Mouse (Mus musculus): Measurements from ENCODE around the gene Zfp867.

The Zfp867 gene

DNA sequence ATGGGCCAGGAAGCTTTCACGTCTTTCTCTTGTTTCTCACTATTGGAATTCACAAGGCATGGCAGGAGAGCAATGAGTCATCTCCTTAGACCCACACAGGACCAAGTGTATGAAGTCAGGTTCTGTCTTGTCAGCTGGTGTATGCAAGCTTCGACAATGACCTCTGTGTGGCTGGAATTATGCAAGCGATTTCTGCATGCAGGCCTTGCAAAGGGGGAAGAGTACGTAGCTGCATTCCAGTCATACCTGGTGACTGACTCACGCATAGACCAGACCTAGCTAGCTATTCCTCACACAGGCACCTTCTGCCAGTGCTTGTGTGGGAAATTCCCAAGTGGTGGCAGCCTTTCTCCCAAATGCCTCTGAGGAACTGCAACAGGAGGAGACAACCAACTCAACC is 13.3 kb downstream of the Zfp867 start:
- DNase-seq (ENCODE audit: low spot score), result peak; percentile 27

DNA sequence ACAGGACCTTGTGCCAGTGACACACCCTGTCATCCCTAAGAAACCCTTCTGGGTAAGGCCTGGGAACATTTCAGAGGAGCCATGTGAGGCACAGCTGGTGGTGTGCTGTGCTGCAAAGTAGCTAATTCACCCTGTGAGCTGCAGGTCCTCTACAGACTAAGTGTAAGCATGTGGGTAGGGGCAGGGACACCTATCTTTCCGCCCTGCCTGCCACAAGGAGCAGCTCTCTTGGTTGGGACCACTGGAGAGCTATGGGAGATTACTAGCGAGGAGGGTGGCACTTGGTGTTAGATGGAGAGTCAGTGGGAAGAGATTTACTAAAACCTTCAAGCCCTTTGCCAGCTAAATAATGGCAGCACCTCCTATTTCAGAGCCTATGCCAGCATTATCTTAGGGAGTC is 15.4 kb downstream of the Zfp867 start:
- DNase-seq (ENCODE audit: low spot score), result no peak

DNA sequence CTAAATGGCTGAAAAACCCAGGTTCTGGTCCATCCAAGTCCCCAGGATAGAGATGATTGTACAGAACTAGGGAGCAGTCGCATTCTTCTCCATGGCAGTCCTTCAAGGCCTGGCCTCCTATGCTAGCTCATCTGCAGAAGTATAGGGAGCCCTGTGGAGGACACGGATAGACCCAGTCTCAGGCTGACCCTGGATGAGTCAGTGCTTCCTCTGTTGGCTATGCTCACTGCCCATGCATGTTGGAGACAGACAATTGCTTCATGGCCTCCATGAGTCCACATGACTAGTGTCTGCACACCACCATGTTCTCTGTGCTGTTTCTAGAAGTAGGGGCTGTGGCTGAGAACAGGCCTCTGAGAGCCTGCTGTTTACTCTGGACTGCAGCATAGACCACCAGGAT is 15.9 kb downstream of the Zfp867 start:
- no peak for DNase-seq (ENCODE audit: low spot score)

DNA sequence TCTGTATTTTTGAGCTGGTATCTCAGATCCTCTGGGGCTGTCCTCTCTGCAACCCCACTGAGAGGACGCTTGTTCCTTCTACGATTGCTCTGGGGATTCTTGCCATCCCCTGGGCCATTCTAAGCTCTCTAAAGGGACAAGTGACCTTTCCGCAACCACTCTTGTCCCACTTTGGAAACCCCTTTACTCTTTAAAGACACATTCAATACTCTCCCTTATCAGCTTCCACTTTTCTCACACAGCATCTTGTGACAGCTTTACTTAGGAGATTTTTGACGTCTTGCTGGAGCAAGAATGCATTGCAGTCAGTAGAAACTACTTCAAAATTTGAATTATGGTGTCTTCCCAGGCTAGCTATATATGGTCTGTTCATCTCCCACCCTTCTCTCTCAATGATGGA is 21.2 kb downstream of the Zfp867 start, which contains the start of gene Snap47:
Snap47 (minus strand) TSS at position 101 of the 400 bp plus-strand sequence.
- DNase-seq (ENCODE audit: low spot score), result no peak

DNA sequence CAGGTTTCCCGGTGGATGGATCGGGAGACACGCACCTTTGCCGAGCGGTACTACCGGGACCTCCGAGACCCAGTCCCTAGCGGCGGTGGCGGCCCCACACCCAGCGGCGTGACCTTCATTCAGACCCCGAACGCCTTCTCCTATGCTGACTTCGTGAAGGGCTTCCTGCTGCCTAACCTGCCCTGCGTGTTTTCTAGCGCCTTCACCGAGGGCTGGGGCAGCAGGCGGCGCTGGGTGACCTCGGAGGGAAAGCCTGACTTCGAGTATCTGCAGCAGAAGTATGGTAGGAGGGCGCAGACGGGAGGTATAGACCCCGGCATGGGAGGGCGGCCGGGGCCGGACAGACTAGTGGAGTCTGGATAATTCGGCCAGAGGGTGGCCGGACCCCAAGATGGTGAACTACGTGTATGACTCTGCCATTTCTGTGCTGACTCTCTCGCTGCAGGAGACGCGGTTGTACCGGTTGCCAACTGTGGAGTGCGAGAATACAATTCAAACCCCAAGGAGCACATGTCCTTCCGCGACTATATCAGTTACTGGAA is 22.0 kb downstream of the Zfp867 start:
- no peak for DNase-seq (ENCODE audit: low spot score)

DNA sequence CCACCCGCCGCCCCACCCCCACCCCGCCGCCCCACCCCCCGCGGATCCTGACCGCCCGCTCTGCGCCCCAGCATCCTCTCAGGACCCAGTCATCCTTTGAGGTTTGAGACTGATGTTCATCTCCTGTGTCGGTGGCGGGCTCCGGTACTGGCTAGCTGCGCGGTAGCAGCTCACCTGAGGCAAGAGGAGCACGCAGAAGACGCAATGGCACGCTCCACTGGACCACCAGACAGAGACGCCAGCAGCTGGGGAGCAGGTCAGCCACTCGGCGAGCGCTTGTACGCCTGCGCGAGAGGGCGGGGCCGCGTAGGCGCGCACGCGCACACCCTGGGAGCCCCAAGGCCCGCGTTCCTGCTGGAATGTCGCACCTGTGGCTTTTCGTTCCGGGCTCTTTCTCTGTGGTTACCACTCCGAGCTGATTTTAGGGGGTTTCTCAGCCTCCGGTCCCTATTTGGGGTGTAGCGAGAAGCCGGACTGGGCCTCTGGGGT is 22.5 kb downstream of the Zfp867 start, which contains the start of gene Jmjd4:
Jmjd4 (plus strand) TSS at position 305 of the 489 bp plus-strand sequence.
- peak; percentile 92 for DNase-seq (ENCODE audit: low spot score)

DNA sequence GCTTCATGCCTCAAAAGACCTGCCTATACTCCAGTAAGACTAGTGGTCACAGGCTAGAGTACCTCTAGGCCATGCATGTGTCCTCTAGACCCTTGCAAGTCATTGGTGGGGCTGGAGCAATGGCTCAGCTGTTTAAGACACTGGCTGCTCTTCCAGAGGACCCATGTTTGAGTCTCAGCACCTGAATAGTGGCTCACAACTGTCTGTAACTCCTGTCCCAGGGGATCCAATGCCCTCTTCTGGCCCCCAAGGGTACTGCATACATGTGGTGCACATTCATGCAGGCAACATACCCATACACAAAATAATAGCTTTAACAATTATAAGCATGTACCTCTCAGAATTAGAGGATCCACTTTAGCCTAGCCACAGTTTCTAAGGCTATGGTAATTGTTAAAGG is 29.2 kb downstream of the Zfp867 start:
- DNase-seq (ENCODE audit: low spot score), result no peak

DNA sequence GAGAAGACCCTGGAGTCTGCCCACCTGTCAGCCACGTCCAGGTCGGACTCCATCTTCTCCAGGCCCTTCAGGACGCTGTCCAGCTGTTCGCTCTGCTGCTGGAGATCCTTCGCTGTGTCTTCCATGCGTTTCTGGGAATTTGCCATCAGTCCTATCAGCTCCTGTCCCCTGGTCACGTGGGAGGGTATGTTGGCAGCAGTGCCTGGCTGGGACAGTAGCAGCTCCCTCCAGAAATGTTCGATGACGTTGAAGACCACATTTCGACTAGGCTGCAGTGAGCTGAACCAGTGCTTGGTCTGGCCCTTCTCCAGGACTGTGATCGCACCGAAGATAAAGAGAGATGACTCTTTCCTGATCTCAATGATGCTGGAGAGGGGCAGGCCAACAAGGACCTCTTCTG is 34.3 kb downstream of the Zfp867 start:
- no peak for DNase-seq (ENCODE audit: low spot score)

DNA sequence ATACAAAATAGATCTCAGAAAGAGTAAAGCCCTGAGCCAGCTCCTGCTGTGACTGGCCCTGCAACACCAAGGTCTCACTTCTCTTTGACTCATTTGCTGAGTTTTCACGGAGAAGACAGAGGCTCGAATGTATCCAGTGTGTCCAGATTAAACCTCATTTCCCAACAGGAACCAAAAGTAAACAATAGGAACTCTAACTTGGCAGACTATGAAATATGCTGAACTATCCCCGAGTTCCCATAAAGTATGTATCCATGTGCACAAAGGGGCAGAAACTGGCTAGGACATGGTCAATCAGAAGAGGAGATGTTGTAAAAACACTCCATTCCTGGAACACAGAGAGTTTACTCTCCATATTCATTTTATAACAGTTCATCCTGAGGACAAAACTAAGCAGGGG is 40.0 kb downstream of the Zfp867 start:
- DNase-seq (ENCODE audit: low spot score), result no peak

DNA sequence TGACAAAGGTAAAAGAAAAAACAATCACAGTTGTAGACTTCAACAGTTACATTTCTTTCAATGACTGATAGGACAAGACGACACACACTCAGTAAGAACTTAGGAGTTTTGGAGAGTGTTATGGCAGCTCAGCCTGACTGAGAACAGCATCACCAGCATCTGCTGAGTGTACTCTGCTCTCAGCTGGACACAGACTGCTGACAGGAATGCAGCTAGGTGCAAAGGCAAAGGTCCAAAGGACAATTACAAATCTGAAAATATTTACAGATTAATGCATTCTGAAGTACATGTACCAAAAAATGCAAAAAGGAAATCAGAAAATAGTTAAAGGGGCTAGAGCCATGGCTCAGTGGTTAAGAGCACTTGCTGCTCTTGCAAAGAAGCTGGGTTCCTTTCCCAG is 42.3 kb downstream of the Zfp867 start:
- DNase-seq (ENCODE audit: low spot score), result no peak

DNA sequence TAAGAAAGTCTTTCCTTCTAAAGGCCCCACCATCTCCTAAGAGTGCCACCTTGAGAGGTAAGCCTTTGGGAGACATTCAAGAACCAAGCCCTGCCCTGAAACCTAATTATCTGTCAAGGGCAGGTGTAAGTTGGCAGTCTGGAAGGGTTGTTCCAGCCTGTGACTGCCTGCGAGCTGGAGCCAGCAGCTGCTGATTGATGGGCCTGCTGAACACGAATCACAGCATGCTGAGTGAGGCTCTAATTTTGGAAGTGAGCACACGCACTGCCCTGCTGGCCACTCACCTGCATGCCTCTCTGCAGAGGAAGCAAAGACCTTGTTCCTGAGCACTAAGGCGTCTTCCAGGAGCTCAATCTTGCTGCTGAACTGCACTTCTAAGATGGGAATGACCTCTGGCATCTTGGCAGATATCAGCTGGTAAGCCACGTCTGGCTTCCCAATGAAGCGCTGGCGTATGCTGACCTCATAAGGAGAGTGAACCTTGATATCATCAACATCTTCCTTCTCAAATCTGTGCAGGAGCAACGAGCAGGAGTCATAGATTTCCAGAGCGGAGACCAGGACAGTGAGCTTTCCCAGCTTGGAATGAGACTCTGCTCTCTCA is 44.1 kb downstream of the Zfp867 start:
- DNase-seq (ENCODE audit: low spot score), result no peak

DNA sequence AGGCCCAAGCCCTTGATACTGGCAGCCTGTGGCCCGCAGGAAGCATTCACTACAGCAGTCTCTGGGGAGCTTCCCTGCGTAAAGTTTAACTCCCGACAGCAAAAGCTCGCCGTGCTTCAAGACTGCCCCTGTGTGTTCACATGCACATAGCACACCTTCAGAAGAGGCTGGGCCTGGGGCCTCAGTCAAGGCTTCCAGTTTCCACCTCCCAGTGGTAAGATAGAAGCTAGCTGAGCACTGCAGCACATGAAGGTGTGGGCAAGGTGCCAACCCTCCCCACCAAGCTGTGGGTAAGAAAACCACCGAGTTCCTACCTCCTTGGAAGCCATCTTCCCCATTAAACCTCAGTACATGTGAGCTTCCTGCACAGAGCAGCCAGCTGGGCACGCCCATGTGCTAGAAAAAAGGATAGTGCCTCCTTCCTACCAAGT is 46.6 kb downstream of the Zfp867 start:
- DNase-seq (ENCODE audit: low spot score), result peak; percentile 31

DNA sequence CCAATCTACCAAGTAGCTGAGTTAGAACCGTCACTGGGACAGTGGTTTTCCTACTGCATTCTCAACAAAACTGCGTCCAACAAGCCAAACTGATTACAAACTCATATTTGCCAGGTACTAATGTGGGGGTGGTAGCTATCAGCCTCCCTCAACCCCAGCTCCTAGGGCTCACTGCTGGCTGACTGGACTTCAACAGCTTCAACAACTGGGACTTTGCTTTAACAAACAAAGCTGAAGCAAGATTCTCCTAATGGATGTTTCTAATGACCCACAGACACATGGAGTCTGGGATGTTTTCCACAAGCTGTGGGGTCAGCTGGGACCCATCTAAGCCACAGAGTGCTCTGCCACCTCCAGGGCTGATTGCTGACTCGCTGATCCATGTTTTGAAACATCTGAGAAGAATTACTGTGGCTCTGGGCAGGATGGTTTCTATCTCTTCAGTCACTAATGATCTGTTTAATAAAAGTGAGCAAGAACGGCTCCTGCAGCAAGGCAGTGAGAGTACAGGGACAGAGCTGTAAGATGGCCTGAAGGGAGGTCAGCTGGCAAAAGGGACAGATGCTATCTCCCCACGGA is 49.2 kb downstream of the Zfp867 start:
- no peak for DNase-seq (ENCODE audit: low spot score)

DNA sequence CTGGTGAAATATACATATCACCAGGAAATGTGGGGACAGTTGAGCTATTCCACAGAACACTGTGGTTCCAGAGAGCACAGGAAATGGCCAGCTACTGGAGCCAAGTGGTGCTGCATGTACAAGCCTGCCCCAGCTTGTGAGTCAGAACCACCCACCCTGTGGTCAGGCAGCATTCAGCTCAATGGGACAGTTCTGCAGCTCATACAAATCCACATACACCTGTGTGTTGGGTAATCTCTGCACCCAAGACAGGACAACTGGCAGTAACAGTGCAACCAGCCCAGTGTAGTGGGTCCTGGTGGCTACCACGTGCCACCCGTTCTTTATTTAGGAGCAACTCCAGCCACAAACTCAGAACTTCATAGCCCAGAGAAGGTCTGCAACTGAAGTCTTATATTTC is 50.3 kb downstream of the Zfp867 start:
- DNase-seq (ENCODE audit: low spot score), result no peak

DNA sequence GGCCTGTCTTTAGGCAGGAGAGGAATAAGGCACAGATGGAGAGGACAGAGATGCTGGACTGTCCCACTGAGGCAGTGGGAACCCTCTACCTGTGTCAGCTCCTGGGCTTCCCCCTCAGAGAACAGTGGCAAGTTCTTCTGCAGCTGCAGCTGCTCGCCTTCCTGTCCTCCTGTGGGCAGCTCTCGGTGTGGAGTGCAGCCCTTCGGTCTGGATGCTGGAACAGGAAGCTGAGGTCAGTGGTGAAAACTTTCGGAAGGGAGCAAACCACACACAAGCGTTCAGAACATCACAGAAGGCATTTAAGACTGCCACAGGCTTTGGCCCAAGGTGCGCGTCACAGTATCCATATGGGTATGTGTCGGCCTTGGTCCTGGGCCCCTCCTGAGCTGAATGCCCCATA is 50.8 kb downstream of the Zfp867 start:
- DNase-seq (ENCODE audit: low spot score), result no peak

DNA sequence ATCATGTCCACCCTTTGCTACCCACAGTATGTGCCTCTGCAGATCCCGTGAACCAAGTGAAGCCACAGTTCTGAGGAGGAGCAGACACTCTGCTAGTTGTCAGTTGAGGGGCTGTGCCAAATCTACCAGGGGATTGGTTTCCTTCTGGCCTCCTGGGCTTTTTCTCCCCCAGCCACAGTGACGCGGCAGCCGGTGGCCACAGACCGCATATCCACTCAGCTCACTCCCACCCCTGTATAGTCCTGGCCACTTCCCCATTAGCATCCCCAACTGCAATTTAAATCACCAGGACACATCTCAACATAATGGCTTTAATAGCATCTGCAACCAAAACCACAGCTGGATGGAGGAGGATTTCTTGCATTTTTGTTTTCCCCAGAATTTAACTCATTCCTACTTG is 53.6 kb downstream of the Zfp867 start:
- DNase-seq (ENCODE audit: low spot score), result no peak

DNA sequence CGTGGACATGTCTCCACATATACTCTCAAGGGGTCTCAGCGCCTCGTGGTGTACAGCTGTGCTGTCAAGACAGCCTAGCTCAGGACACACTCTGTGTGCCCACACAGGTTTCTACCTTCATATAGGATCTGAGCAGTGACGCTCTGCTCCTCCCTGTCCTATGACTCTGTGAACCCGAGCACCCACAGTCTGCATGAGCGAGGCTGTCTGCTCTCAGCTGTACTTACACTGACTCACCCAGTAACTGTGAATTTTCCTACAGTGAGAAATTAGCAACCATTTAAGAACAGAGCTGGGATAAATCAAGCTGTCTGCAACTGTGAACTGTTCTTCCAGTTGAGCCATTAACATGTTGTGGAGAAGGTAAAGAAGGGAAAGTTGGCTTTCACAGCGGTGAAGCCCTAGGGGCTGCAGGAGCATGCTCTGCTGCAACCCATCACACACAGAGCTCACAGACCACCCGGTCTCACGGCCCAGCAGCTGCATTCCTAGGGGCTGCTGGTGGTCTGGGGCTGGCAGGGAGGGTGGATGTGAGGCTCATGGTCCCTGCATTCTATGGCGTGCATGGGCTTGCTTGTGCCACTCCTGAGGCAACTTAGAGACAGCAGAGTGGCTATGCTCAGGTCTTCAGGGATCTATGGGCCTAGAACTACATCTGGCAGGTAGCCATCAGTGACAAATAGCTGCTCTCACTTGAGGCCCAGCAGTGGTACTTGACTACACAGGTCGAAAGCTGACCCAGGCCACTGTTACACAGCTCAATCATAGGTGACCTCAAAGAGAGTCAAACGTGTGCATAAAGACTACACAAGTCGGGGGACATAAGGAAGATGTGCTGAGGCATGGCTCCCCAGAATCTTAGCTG is 59.0 kb downstream of the Zfp867 start:
- no peak for DNase-seq (ENCODE audit: low spot score)

DNA sequence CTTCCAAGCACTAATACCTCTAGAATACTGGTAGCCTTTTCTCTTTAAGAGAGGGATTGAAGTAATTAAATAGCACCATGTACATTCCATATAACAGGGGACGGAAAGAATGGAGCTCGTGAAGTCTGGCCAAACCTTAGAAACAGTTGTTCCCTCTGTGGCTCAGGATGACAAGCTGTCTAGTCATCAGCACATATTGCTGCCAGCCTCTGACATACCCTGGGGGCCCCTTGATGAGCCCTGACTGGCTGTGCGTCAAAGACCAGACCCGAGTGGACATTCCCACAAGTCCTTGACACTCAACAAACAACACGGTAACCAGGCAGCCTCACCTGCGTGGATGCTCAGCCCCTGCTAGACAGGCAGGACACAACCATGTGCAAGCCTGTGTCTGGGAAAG is 60.2 kb downstream of the Zfp867 start:
- DNase-seq (ENCODE audit: low spot score), result no peak

Measured in embryo, embryonic 10.5 days (tissue).